Mouse (Mus musculus): ENCODE results near the gene Immp2l. TPM values are rescaled to one million over a fixed set of nuclear protein-coding genes. Genes with fewer than 3 reads are reported as not detected.

Immp2l gene
- polyA plus RNA-seq, 1 experiment from 2014 or later, result 6.9 TPM

GRCm38 (mm10) chr12:41937751-41938150 is 913.9 kb downstream of the Immp2l start:
- no peak overlapping the region for H3K4me3 ChIP-seq (replicated peaks; ENCODE audit: low read length)
- no peak overlapping the region for H3K27ac ChIP-seq (ENCODE audit: low read length)
- no peak overlapping the region for H3K4me2 ChIP-seq (ENCODE audit: low read length)
- H3K27me3 ChIP-seq (replicated peaks; ENCODE audit: control insufficient read depth, insufficient read depth, low read length), result no peaks in the 10 kb centered on the region
- WGBS, result 87% methylated on average over 2 of the region's 2 CpGs
- H3K4me1 ChIP-seq (replicated peaks; ENCODE audit: control insufficient read depth, insufficient read depth, low read length), result no peaks in the 10 kb centered on the region
- no peaks in the 10 kb centered on the region for H3K36me3 ChIP-seq (ENCODE audit: control insufficient read depth, insufficient read depth)
- ATAC-seq, result no peak
- no peak overlapping the region for H3K9ac ChIP-seq (replicated peaks; ENCODE audit: low read depth, low read length)
- no peaks in the 10 kb centered on the region for H3K9me3 ChIP-seq (ENCODE audit: control insufficient read depth, low read length)

GRCm38 (mm10) chr12:41941853-41942252 is 918.0 kb downstream of the Immp2l start:
- WGBS, result 41% methylated on average over 5 of the region's 5 CpGs
- H3K36me3 ChIP-seq (ENCODE audit: control insufficient read depth, insufficient read depth), result no peaks in the 10 kb centered on the region
- H3K4me1 ChIP-seq (replicated peaks; ENCODE audit: control insufficient read depth, insufficient read depth, low read length), result no peaks in the 10 kb centered on the region; the same call in 1 of the 2 replicates

DNA sequence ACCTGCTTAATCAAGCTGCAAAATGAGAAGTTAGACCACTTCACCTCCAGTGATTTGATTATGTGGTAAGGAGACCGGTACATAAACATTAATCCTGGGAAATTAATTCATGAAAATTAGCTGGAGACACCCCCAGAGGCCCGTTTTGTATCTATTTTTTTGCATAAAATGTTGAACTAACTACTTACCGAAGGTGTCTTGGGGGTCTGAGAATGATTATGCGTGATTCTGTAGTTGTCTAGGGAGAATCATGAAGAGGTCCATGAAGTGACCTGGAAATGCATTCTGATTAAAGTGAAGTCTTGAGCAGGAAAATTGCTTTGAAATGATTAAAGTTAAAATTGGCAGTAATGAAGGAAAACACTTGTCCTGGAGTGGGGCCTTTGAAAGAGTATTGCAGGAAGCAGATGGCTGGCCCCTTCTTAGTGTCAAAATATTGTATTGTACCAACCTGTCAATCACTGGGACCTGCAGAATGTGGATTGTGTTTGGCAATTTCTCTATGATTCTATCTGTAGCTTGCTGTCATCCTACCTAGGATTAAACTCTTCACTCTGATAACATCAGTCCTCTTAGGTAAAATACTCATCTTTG is 920.3 kb downstream of the Immp2l start:
- Histone ChIP-seq H3K27ac (ENCODE audit: low read length) (no peak overlapping the region), H3K27me3 (replicated peaks; ENCODE audit: control insufficient read depth, insufficient read depth, low read length) (no peaks in the 10 kb centered on the region), H3K4me2 (ENCODE audit: low read length) (no peak overlapping the region), H3K9ac (replicated peaks; ENCODE audit: low read depth, low read length) (no peak overlapping the region), H3K9me3 (ENCODE audit: control insufficient read depth, low read length) (no peaks in the 10 kb centered on the region), H3K4me1 (replicated peaks; ENCODE audit: control insufficient read depth, insufficient read depth, low read length) (no peaks in the 10 kb centered on the region; the same call in 1 of the 2 replicates), H3K4me3 (replicated peaks; ENCODE audit: low read length) (no peak overlapping the region), H3K36me3 (ENCODE audit: control insufficient read depth, insufficient read depth) (no peaks in the 10 kb centered on the region)
- WGBS, result 49% methylated on average over 4 of the region's 4 CpGs
- ATAC-seq, result peak; percentile 87

More at GRCm38 (mm10) chr12:41941853-41942252, 918.0 kb downstream of the Immp2l start:
- Histone ChIP-seq H3K4me2 (ENCODE audit: low read length) (no peak overlapping the region), H3K9ac (replicated peaks; ENCODE audit: low read depth, low read length) (no peak overlapping the region), H3K4me3 (replicated peaks; ENCODE audit: low read length) (no peak overlapping the region), H3K9me3 (ENCODE audit: control insufficient read depth, low read length) (no peaks in the 10 kb centered on the region), H3K27ac (ENCODE audit: low read length) (no peak overlapping the region), H3K27me3 (replicated peaks; ENCODE audit: control insufficient read depth, insufficient read depth, low read length) (no peaks in the 10 kb centered on the region)
- peak; percentile 54 for ATAC-seq

DNA sequence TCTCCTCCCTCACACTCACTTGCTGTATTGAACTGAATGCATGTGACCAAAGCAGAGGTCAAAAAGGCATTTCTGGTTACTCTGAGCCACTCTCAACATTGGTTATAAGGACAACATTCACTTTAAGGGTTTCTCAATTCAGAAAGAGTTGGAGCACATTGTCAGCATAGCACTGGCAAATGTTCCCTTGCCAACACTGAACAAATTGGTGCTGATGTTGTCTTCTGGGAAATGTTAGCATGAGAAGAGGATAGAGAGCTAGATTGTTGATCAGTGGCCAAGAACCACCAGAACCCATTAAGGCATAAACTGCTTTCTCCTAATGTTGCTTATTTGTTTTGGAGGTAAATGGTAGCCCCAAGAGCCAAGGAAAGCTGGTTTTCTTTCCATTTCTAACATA is 922.6 kb downstream of the Immp2l start:
- peaks cover 3% of the 10 kb centered on the region; the same call in 1 of the 2 replicates for H3K4me1 ChIP-seq (replicated peaks; ENCODE audit: control insufficient read depth, insufficient read depth, low read length)
- no peak overlapping the region for H3K9ac ChIP-seq (replicated peaks; ENCODE audit: low read depth, low read length)
- no peak overlapping the region for H3K4me2 ChIP-seq (ENCODE audit: low read length)
- no peaks in the 10 kb centered on the region for H3K27me3 ChIP-seq (replicated peaks; ENCODE audit: control insufficient read depth, insufficient read depth, low read length)
- no peaks in the 10 kb centered on the region for H3K9me3 ChIP-seq (ENCODE audit: control insufficient read depth, low read length)
- no peaks in the 10 kb centered on the region for H3K36me3 ChIP-seq (ENCODE audit: control insufficient read depth, insufficient read depth)
- H3K27ac ChIP-seq (ENCODE audit: low read length), result no peak overlapping the region
- no peak for ATAC-seq
- no peak overlapping the region for H3K4me3 ChIP-seq (replicated peaks; ENCODE audit: low read length)

DNA sequence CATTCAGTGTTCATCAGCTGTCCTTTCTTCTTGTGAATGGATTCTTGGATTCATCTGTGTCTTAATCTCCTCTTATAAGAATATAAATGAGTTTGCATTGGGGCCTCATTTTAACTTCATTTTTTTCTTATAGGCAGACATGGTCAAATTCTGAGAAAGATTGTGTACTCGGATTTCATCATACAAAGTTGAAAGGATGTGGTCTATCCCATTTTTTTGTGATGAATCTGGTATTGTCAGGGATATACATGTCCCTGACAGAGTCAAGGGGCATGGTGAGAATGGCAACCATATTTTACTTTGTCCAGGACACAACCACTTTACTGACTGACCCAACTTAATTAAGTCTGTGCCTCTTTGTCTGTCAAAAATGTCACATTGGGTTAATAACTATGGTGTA is 925.5 kb downstream of the Immp2l start:
- no peak overlapping the region for H3K4me3 ChIP-seq (replicated peaks; ENCODE audit: low read length)
- no peak for ATAC-seq
- no peaks in the 10 kb centered on the region for H3K36me3 ChIP-seq (ENCODE audit: control insufficient read depth, insufficient read depth)
- peaks cover 3% of the 10 kb centered on the region; the same call in 1 of the 2 replicates for H3K4me1 ChIP-seq (replicated peaks; ENCODE audit: control insufficient read depth, insufficient read depth, low read length)
- H3K9me3 ChIP-seq (ENCODE audit: control insufficient read depth, low read length), result no peaks in the 10 kb centered on the region
- H3K27ac ChIP-seq (ENCODE audit: low read length), result no peak overlapping the region
- H3K9ac ChIP-seq (replicated peaks; ENCODE audit: low read depth, low read length), result no peak overlapping the region
- 79% methylated on average over 1 of the region's 1 CpGs for WGBS
- no peaks in the 10 kb centered on the region for H3K27me3 ChIP-seq (replicated peaks; ENCODE audit: control insufficient read depth, insufficient read depth, low read length)
- no peak overlapping the region for H3K4me2 ChIP-seq (ENCODE audit: low read length)

DNA sequence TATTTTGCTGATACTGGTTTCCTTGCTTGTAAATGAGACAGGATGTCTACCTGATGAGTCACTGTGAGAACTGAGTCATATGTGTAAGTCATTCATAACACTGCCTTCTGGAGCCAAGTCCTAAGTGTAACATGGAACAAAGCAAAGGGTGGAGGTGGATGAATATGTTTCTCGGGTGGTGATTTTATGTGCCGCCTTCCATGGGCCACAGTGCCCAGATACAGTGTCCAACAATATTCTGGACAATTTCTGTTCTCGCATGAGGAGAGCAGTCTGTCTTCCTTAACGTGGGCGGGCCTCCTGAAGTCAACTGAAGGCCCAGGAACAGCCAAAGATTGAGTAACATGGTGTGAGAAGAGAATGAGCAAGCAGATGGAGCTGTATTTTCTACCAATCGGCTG is 926.0 kb downstream of the Immp2l start:
- Histone ChIP-seq H3K4me3 (replicated peaks; ENCODE audit: low read length) (no peak overlapping the region), H3K4me2 (ENCODE audit: low read length) (no peak overlapping the region), H3K4me1 (replicated peaks; ENCODE audit: control insufficient read depth, insufficient read depth, low read length) (peaks cover 3% of the 10 kb centered on the region; the same call in 1 of the 2 replicates), H3K36me3 (ENCODE audit: control insufficient read depth, insufficient read depth) (no peaks in the 10 kb centered on the region), H3K27me3 (replicated peaks; ENCODE audit: control insufficient read depth, insufficient read depth, low read length) (no peaks in the 10 kb centered on the region), H3K9ac (replicated peaks; ENCODE audit: low read depth, low read length) (no peak overlapping the region), H3K27ac (ENCODE audit: low read length) (no peak overlapping the region), H3K9me3 (ENCODE audit: control insufficient read depth, low read length) (no peaks in the 10 kb centered on the region)
- 92% methylated on average over 6 of the region's 6 CpGs for WGBS
- ATAC-seq, result no peak

DNA sequence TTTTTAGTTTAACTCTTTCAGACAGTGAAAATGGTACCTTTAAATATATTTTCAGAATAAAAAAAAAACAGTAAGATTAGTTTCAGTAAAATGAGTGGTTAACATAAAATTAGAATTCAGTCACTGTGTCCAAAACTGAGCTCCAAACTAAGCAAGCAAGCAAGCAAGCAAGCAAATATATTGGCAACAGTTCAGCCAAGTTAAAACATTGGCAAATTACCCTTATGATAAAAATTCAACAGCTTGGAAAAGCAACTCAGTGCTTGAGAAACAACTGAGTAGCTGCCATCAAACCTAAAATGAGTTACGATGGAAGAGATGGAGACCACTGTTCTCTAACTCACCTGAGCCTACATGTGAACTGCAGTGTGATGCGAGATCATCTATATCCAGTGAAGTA is 926.8 kb downstream of the Immp2l start:
- Histone ChIP-seq H3K4me2 (ENCODE audit: low read length) (no peak overlapping the region), H3K27me3 (replicated peaks; ENCODE audit: control insufficient read depth, insufficient read depth, low read length) (no peaks in the 10 kb centered on the region), H3K9me3 (ENCODE audit: control insufficient read depth, low read length) (no peaks in the 10 kb centered on the region), H3K4me1 (replicated peaks; ENCODE audit: control insufficient read depth, insufficient read depth, low read length) (peaks cover 3% of the 10 kb centered on the region; the same call in 1 of the 2 replicates), H3K4me3 (replicated peaks; ENCODE audit: low read length) (no peak overlapping the region), H3K9ac (replicated peaks; ENCODE audit: low read depth, low read length) (no peak overlapping the region), H3K36me3 (ENCODE audit: control insufficient read depth, insufficient read depth) (no peaks in the 10 kb centered on the region), H3K27ac (ENCODE audit: low read length) (no peak overlapping the region)
- no peak for ATAC-seq
- 78% methylated on average over 2 of the region's 2 CpGs for WGBS

GRCm38 (mm10) chr12:41961038-41961437 is 937.1 kb downstream of the Immp2l start:
- H3K9ac ChIP-seq (replicated peaks; ENCODE audit: low read depth, low read length), result no peak overlapping the region
- no peak overlapping the region for H3K27ac ChIP-seq (ENCODE audit: low read length)
- H3K4me2 ChIP-seq (ENCODE audit: low read length), result no peak overlapping the region
- H3K27me3 ChIP-seq (replicated peaks; ENCODE audit: control insufficient read depth, insufficient read depth, low read length), result no peaks in the 10 kb centered on the region
- H3K9me3 ChIP-seq (ENCODE audit: control insufficient read depth, low read length), result no peaks in the 10 kb centered on the region
- H3K36me3 ChIP-seq (ENCODE audit: control insufficient read depth, insufficient read depth), result no peaks in the 10 kb centered on the region
- no peaks in the 10 kb centered on the region for H3K4me1 ChIP-seq (replicated peaks; ENCODE audit: control insufficient read depth, insufficient read depth, low read length)
- WGBS, result 72% methylated on average over 4 of the region's 4 CpGs
- H3K4me3 ChIP-seq (replicated peaks; ENCODE audit: low read length), result no peak overlapping the region
- no peak for ATAC-seq

DNA sequence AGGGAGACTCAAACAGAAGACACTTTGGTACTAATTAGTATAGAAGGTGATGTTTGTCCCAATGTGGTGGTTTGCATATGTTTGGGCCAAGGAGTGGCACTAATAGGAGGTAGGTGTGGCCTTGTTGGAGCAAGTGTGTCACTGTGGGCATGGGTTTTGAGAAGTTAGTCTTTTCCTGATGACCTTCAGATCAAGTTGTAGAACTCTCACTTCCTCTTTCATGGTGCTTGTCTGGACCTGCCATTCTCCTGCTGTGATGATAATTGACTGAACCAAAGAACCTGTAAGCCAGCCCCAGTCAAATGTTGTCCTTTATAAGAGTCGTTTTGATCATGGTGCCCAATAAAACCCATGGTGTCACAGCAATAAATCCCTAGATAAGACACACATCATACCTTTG is 967.5 kb downstream of the Immp2l start:
- WGBS, result 81% methylated on average over 1 of the region's 1 CpGs
- Histone ChIP-seq H3K27ac (ENCODE audit: low read length) (no peak overlapping the region), H3K4me2 (ENCODE audit: low read length) (no peak overlapping the region), H3K36me3 (ENCODE audit: control insufficient read depth, insufficient read depth) (no peaks in the 10 kb centered on the region), H3K4me3 (replicated peaks; ENCODE audit: low read length) (no peak overlapping the region), H3K4me1 (replicated peaks; ENCODE audit: control insufficient read depth, insufficient read depth, low read length) (no peaks in the 10 kb centered on the region), H3K9me3 (ENCODE audit: control insufficient read depth, low read length) (no peaks in the 10 kb centered on the region), H3K9ac (replicated peaks; ENCODE audit: low read depth, low read length) (no peak overlapping the region), H3K27me3 (replicated peaks; ENCODE audit: control insufficient read depth, insufficient read depth, low read length) (no peaks in the 10 kb centered on the region)
- ATAC-seq, result no peak
